Mouse (Mus musculus) lung, embryonic 16.5 days (tissue): ENCODE results near the gene Mindy4b-ps. TPM values are rescaled to one million over a fixed set of nuclear protein-coding genes. Genes with fewer than 3 reads are reported as not detected.
"Not testable (repeated sequence)": the region's sequence is repeated elsewhere in the genome, so short reads cannot be mapped to it uniquely, and the experiment has no call there.

ENCODE experiments used
- ATAC-seq: fragments of 200-750 bp; cut with Nextera tagmentation; 2 replicates; pipeline ENCODE4 v1.8.0; 2017; ENCODE audit warnings: low read depth, mild to moderate bottlenecking, moderate library complexity
- H3K27ac ChIP-seq: fragments of 300-500 bp; sonication (generic); 2 replicates; pipeline ENCODE4 v1.5.1; 2014; ENCODE audit warnings: mild to moderate bottlenecking, control low read depth, low read length
- H3K27me3 ChIP-seq: fragments of 300-500 bp; sonication (generic); 2 replicates; pipeline ENCODE4 v1.6.1; 2014; ENCODE audit warnings: low read depth, low read length, mixed read lengths; ENCODE audit not compliant: control insufficient read depth, insufficient read depth
- H3K36me3 ChIP-seq: fragments of 300-500 bp; sonication (generic); 2 replicates; pipeline ENCODE4 v1.6.1; 2014; ENCODE audit warnings: low read length; ENCODE audit not compliant: control insufficient read depth, insufficient read depth
- H3K4me1 ChIP-seq: fragments of 300-500 bp; sonication (generic); replicated peaks from 2 replicates; pipeline ENCODE4 v1.6.1; 2014; ENCODE audit warnings: low read length, mixed read lengths; ENCODE audit not compliant: control insufficient read depth, insufficient read depth
- H3K4me2 ChIP-seq: fragments of 300-500 bp; sonication (generic); 2 replicates; pipeline ENCODE4 v1.6.1; 2014; ENCODE audit warnings: low read depth, low read length, control low read depth
- H3K4me3 ChIP-seq: fragments of 300-500 bp; sonication (generic); 2 replicates; pipeline ENCODE4 v1.5.1; 2014; ENCODE audit warnings: mild to moderate bottlenecking, low read length, control low read depth
- H3K9ac ChIP-seq: fragments of 300-500 bp; sonication (generic); 2 replicates; pipeline ENCODE4 v1.6.1; 2014; ENCODE audit warnings: low read length, control low read depth
- H3K9me3 ChIP-seq: fragments of 300-500 bp; sonication (generic); 2 replicates; pipeline ENCODE4 v1.6.1; 2016; ENCODE audit warnings: low read length; ENCODE audit not compliant: control insufficient read depth
- WGBS: fragments of 180-500 bp; shearing (Covaris S2); extraction: QIAGEN DNeasy Blood & Tissue Kit; methylation state at CpG from one replicate; pipeline ENCODE4 v1.1.7; 2014; 5-methylcytosine and 5-hydroxymethylcytosine counted together
- polyA plus RNA-seq: library from polyadenylated mRNA; unstranded; fragments of >200 nt; fragmentation: Nextera tagmentation; extraction: Ambion mirVana; gene quantifications from 2 replicates; pipeline ENCODE4 v1.2.1, GENCODE M21; 2015

Mindy4b-ps gene
- polyA plus RNA-seq, result not detected in 2 replicates

DNA sequence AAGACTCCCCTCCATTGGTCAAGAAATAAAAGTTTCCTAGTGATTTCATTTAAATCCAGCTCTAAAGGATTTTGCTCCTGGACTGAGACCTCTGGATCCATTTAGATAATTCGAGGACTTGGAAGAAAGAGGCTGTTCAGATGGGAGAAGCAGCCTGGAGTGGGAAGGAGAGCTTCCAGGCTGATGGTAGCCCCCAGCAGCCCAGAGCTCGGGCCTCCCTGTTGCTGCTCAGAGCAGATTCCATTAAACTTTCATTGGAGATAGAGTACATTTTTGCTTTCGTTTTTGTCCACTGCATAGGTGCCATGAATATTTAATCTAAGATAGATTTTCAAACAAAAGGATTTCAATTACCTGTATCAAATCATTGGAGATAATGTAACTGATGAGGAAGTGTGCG lies at the start of gene Mindy4b-ps:
Mindy4b-ps (minus strand) TSS at position 101 of the 400 bp plus-strand sequence.
- no peak within 1 kb of the TSS for H3K9ac ChIP-seq
- H3K27me3 ChIP-seq, result no peaks in the 10 kb centered on the region
- H3K27ac ChIP-seq, result no peak within 1 kb of the TSS
- 63% methylated on average over 4 of the region's 4 CpGs for WGBS
- H3K36me3 ChIP-seq, result no peaks in the 10 kb centered on the region
- no peak within 1 kb of the TSS for H3K4me2 ChIP-seq
- H3K4me3 ChIP-seq, result no peak within 1 kb of the TSS
- ATAC-seq, result no peak
- H3K9me3 ChIP-seq, result no peaks in the 10 kb centered on the region
- no peaks in the 10 kb centered on the region for H3K4me1 ChIP-seq

DNA sequence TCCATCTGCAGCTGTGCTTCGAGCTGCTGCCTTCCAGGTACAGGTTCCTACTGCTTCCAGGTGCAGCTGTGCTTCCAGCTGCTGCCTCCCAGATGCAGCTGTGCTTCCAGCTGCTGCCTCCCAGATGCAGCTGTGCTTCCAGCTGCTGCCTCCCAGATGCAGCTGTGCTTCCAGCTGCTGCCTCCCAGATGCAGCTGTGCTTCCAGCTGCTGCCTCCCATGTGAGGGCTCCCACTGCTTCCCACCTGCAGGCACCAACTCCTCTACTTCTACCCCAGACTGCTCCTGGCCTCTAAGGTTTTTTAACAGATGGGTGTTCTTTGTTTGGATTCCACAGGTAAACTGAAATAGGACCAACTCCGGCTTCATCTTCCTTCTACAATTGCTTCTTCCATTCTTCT lies 49.8 kb upstream of the Mindy4b-ps start:
- H3K9ac ChIP-seq, H3K4me3 ChIP-seq, H3K36me3 ChIP-seq, H3K27me3 ChIP-seq, H3K9me3 ChIP-seq, H3K4me2 ChIP-seq, H3K4me1 ChIP-seq, ATAC-seq, H3K27ac ChIP-seq: not testable (repeated sequence)
- WGBS, result 78% methylated on average over 2 of the region's 2 CpGs

DNA sequence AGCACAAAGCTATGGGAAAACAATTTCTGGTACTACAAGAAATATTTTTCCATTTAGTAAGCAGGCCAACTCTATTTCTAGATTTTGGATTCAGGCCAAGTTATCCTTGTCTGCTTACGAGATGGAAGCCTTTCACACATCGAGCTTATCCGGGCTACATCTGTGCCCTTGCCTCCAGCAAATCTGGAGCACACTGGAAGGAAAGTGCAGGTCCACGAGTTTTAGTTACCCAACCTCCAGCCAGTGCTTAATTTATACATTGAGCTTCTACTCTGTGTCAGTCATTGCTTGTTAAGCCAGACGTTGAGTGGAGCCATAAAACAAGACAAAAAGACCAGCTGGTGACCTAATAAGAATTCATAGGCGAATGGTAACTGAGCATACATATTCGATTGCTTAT lies 43.6 kb upstream of the Mindy4b-ps start:
- Histone ChIP-seq H3K27ac (no peak overlapping the region), H3K36me3 (no peaks in the 10 kb centered on the region), H3K9ac (no peak overlapping the region), H3K4me1 (no peaks in the 10 kb centered on the region), H3K4me2 (no peak overlapping the region), H3K4me3 (no peak overlapping the region), H3K27me3 (no peaks in the 10 kb centered on the region), H3K9me3 (no peaks in the 10 kb centered on the region)
- ATAC-seq, result no peak
- WGBS, result 40% methylated on average over 7 of the region's 7 CpGs

DNA sequence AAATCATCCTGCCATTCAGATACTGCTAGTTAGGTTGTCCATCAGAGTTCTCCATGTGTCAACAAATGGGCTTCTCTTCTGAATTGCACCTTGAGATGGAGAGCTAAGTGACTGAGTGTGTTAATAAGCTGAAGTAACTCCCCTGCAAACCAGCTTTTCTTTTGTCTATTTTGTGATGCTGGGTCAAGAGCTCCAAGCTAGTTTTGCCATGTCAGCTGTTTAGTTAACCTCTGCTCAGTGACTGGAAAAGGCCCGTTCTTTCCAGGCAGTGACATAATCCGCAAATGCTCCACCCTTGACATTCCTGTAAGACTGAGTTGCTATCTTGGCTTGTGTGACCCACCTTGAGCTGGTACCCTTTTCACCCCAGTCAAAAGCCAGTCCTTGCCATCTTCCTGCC lies 40.9 kb upstream of the Mindy4b-ps start:
- H3K27ac ChIP-seq, result no peak overlapping the region
- no peak overlapping the region for H3K4me2 ChIP-seq
- no peaks in the 10 kb centered on the region for H3K9me3 ChIP-seq
- WGBS, result 35% methylated on average over 2 of the region's 2 CpGs
- H3K36me3 ChIP-seq, result no peaks in the 10 kb centered on the region
- no peaks in the 10 kb centered on the region for H3K4me1 ChIP-seq
- H3K27me3 ChIP-seq, result no peaks in the 10 kb centered on the region
- no peak for ATAC-seq
- H3K9ac ChIP-seq, result no peak overlapping the region
- no peak overlapping the region for H3K4me3 ChIP-seq

DNA sequence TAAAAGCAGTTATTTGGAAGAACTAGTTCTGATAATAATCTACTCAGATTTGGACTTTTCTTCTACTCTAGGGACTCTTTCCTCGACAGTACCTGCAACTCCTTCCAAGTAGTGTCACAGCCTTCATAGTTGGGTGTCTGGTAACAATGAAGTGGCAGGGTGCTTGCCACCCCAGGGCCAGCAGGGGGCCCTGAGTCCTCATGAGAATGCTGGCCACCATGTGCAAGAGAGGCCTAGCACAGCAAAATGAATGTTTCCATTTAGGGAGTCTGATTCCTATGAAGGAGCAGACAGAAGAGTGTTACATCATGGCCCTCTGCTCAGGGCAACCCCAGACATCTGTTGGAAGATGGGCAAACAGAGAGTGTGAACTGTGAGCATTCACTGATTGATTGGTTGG lies 21.3 kb upstream of the Mindy4b-ps start:
- Histone ChIP-seq H3K4me3 (no peak overlapping the region), H3K9ac (no peak overlapping the region), H3K4me2 (no peak overlapping the region), H3K27ac (no peak overlapping the region), H3K36me3 (no peaks in the 10 kb centered on the region), H3K9me3 (no peaks in the 10 kb centered on the region), H3K27me3 (no peaks in the 10 kb centered on the region), H3K4me1 (no peaks in the 10 kb centered on the region)
- ATAC-seq, result no peak
- 33% methylated on average over 1 of the region's 1 CpGs for whole genome bisulfite sequencing

DNA sequence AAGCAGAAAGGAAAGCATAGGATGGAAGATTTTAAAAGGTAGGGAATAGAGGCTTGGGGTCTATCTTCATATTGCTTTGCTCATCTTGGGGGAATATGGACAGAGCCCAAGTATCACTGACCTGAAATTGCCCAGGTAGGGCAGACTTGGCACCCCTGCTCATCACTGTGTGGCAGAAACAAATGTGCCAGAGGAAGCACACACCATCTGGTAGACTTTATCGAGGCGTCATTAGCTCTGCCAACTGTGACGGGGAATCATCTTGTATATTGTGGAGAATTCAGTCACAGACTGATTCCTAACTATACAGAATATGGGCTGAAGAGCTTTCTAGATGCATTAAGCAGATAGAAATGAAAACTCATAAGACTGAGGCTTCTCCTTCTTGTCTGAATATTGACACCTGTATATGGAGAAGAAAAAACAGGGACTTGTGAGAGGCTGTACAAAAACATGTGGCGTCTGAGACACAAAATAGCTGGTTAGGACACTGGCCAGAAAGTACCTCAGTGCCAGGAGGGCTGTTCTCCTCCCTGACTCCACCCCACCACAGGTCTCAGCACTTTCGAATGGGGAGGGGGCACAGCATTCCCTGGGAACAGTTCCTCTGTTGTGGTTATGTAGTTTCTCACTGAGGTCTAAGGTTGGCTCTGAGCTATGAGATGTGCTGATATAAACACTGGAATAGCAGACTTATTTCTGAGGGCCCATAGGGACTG lies 11.5 kb upstream of the Mindy4b-ps start:
- H3K27ac ChIP-seq, result no peak overlapping the region
- no peaks in the 10 kb centered on the region for H3K36me3 ChIP-seq
- no peak overlapping the region for H3K4me3 ChIP-seq
- H3K9ac ChIP-seq, result no peak overlapping the region
- H3K4me1 ChIP-seq, result no peaks in the 10 kb centered on the region
- 82% methylated on average over 5 of the region's 5 CpGs for WGBS
- no peaks in the 10 kb centered on the region for H3K9me3 ChIP-seq
- no peak for ATAC-seq
- H3K27me3 ChIP-seq, result no peaks in the 10 kb centered on the region
- no peak overlapping the region for H3K4me2 ChIP-seq

DNA sequence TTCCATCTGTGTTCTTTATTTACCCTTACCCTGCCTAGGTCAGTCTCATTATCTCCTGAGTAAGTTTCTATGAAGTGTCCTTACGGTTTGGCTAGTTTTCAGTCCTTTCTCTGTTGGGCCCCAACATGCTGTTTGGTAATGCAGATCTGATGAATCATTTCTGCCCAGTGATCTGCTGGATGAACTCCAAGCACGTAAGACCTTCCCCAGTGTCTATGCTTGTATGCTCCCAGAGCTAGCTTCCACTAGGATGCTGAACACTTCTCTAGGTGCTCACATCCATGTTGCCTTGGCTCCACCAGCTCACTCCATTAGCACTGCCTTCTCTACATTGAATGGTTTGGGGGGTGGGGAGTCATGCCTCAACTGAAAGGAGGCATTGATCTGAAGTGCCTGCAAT lies 10.8 kb upstream of the Mindy4b-ps start:
- Histone ChIP-seq H3K9ac (no peak overlapping the region), H3K4me1 (no peaks in the 10 kb centered on the region), H3K4me3 (no peak overlapping the region), H3K9me3 (no peaks in the 10 kb centered on the region), H3K27ac (no peak overlapping the region), H3K4me2 (no peak overlapping the region), H3K36me3 (no peaks in the 10 kb centered on the region), H3K27me3 (no peaks in the 10 kb centered on the region)
- WGBS, result 70% methylated on average over 2 of the region's 2 CpGs
- ATAC-seq, result no peak

DNA sequence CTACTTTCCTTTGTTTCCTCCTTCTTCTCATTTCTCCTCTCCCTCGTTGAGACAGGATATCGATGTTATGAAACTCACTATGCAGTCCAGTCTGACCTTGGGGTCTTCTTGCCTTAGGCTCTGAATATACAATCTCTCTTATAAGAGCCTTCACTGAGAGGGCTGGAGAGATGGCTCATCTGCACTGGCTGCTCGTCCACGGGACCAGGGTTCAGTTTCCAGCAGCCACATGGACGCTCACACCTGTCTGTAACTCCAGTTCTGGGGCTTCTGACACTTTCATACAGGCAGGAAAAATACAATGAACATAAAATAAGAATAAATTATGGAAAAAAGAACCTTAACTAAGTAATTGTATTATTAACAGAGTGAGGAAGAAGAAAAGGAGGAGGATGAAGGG lies 9.5 kb upstream of the Mindy4b-ps start:
- Histone ChIP-seq H3K27ac (no peak overlapping the region), H3K27me3 (no peaks in the 10 kb centered on the region), H3K36me3 (no peaks in the 10 kb centered on the region), H3K9ac (no peak overlapping the region), H3K4me2 (no peak overlapping the region), H3K9me3 (no peaks in the 10 kb centered on the region), H3K4me3 (no peak overlapping the region), H3K4me1 (no peaks in the 10 kb centered on the region)
- no peak for ATAC-seq
- 68% methylated on average over 5 of the region's 5 CpGs for WGBS

DNA sequence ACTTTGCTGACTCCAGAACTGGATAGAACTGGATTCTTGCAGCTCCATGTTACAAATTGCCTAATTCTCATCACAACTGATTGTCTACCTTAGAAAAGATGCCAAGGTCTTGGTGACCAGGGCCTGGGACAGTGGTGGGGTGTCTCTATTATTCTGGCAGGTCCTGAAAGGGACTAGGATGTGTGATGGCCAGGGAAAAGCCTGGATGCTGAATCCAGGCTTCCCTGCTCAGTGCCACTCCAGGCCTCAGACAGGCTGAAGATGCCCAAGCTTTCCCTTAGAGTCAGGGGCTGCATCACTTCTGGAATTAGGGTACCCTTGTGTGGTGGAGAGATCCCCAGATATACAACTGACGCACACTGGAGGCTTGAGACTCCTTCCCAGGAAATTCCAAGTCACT lies 7.8 kb upstream of the Mindy4b-ps start:
- WGBS, result 75% methylated on average over 1 of the region's 1 CpGs
- H3K4me2 ChIP-seq, result no peak overlapping the region
- no peak for ATAC-seq

More for the DNA sequence above, 7.8 kb upstream of the Mindy4b-ps start:
- H3K36me3 ChIP-seq, result no peaks in the 10 kb centered on the region
- no peaks in the 10 kb centered on the region for H3K9me3 ChIP-seq
- no peaks in the 10 kb centered on the region for H3K27me3 ChIP-seq
- H3K4me3 ChIP-seq, result no peak overlapping the region
- H3K27ac ChIP-seq, result no peak overlapping the region
- no peak overlapping the region for H3K9ac ChIP-seq
- no peaks in the 10 kb centered on the region for H3K4me1 ChIP-seq
